Mouse (Mus musculus): ENCODE data around the gene Cyp2ab1. TPM values are rescaled to one million over a fixed set of nuclear protein-coding genes. Genes with fewer than 3 reads are reported as not detected.

Gene Cyp2ab1
- 0.06 and 0.10 TPM in 2 replicates for polyA plus RNA-seq (2015; fragmentation: Nextera tagmentation; extraction: Ambion mirVana)

GRCm38 (mm10) chr16:20325286-20325685 is at the start of gene Cyp2ab1:
Gene Cyp2ab1, minus strand, starts transcription at chr16:20325404.

GRCm38 (mm10) chr16:20301770-20302649 is 23.2 kb downstream of the Cyp2ab1 start, which contains the start of gene Parl:
Gene Parl, minus strand, starts transcription at chr16:20302387.

Other genes starting within 250 kb of the Cyp2ab1 start
- gene Klhl24, start 227.9 kb downstream of the Cyp2ab1 start, polyA plus RNA-seq (2015; fragmentation: Nextera tagmentation; extraction: Ambion mirVana): 14.0 and 15.4 TPM in 2 replicates
- 5.4 and 6.7 TPM in 2 replicates for gene Yeats2, start 184.3 kb downstream of the Cyp2ab1 start, polyA plus RNA-seq (2015; fragmentation: Nextera tagmentation; extraction: Ambion mirVana)
- gene Map6d1, start 84.0 kb downstream of the Cyp2ab1 start, polyA plus RNA-seq (2015; fragmentation: Nextera tagmentation; extraction: Ambion mirVana): 0.13 and 0.20 TPM in 2 replicates
- 68.5 and 71.8 TPM in 2 replicates for gene Parl, start 23.0 kb downstream of the Cyp2ab1 start, polyA plus RNA-seq (2015; fragmentation: Nextera tagmentation; extraction: Ambion mirVana)
- 31.3 and 36.3 TPM in 2 replicates for gene Abcc5, start 101.0 kb upstream of the Cyp2ab1 start, polyA plus RNA-seq (2015; fragmentation: Nextera tagmentation; extraction: Ambion mirVana)
- 42.9 and 44.8 TPM in 2 replicates for gene Eif2b5, start 173.4 kb upstream of the Cyp2ab1 start, polyA plus RNA-seq (2015; fragmentation: Nextera tagmentation; extraction: Ambion mirVana)
- 5.3 and 6.5 TPM in 2 replicates for gene Dvl3, start 191.6 kb upstream of the Cyp2ab1 start, polyA plus RNA-seq (2015; fragmentation: Nextera tagmentation; extraction: Ambion mirVana)
- gene Ap2m1, start 210.1 kb upstream of the Cyp2ab1 start, polyA plus RNA-seq (2015; fragmentation: Nextera tagmentation; extraction: Ambion mirVana): 274 and 285 TPM in 2 replicates
- gene Abcf3, start 223.2 kb upstream of the Cyp2ab1 start, polyA plus RNA-seq (2015; fragmentation: Nextera tagmentation; extraction: Ambion mirVana): 30.9 and 32.4 TPM in 2 replicates